Mouse (Mus musculus) retina, adult 2 months (tissue): ENCODE results near the gene Mycbpap.
A peak's percentile ranks its signal among the peaks of the same experiment; 100 is the strongest.

ENCODE experiments used
- DNase-seq: peaks from one replicate; pipeline ENCODE4 v3.0.0-alpha.2; 2012; ENCODE audit warnings: low read depth, low spot score

Gene Mycbpap

DNA sequence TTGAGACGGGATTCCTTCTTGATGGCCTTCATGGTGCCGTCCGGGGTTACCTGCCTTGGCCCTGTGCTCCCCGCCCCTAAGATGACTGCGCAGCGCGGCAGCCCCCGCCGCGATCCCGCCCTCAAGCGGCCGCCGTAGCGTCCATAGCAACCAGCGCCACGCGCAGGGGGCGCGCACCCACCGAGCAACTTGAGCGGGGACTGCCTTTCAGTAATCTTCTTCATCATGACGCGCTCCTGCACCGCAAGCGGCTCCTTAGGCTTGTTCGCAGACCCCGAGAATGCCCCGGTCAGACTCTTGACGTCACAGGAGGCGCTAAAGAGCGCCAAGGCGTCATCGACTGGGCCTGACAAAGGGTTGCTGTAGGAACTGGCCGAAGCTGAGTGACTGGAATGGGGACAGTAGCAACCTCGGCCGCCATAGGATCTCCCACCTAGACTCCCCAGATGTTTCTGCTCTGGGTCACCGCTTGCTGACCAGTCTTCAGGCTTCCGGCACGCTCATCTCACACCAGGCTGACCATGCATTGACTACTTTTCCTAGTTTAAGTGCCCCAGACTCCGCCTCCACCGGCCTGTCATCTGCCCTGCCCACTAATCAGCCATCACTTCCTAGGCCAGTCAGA lies at the start of gene Mycbpap:
Mycbpap (minus strand) TSS at position 524 of the 625 bp plus-strand sequence.
- no peak for DNase-seq

DNA sequence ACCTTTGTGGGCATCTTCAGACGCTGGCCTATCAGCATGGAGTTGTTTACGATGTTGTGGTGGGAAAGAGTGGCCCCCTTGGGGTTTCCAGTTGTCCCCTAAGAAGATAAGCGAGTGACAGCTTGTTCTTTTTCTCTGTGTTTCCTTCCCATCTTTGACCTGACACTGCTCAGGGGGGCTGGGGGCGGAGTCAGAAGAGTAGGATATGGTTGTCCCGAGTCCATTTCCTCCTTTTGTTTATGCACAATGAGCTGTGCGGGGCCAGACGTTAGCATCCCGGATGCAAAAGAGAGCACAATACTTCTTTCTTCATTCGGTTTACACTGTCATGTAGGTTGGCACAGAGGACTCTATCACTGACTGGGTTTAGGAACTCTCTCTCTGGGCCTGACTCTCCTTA lies 49.1 kb upstream of the Mycbpap start:
- DNase-seq: no peak

DNA sequence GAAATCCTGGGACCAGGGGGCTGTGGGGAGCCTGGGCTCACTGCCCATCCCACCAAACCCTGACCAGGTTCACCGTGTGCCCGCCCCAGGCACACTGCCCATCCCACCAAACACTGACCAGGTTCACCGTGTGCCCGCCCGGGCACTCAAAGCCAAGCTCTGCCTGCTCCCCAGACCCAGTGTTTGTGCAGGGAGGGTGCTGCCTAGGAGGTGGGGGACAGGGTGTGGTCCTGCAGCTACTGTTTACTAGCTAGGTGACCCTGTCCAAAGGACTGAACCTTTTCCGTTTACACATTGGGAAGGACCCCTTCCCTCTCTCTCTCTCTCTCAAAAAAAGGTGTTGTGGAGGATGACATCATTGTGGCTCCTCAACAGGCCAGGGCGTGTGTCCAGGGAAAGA lies 45.8 kb upstream of the Mycbpap start:
- DNase-seq: no peak

DNA sequence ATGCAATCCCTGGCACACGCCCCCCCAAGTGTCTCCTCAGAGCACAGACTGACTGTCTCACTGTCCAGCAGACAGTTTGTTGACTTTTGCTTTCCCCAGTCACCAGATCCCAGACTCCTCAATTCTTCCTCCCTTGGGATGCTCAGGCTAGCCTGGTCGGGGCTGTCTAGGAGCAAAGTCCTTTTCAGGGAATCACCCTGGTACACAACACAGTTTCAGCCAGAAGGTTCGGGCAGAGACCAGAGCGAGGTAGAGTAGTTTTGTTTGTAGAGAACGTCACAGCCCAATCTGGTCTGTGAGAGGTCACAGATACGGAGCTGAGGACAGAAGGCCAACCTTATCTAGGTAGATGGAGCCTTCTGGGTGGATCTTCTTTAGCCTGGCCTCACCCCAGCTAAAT lies 45.0 kb upstream of the Mycbpap start:
- no peak for DNase-seq

GRCm38 (mm10) chr11:94565151-94565479 lies 43.6 kb upstream of the Mycbpap start:
- DNase-seq: no peak

- no peak for DNase-seq
These were observed 43.1 kb upstream of the Mycbpap start, which contains the start of gene Chad for GRCm38 (mm10) chr11:94564437-94565150. TSS of gene Chad (plus strand) at chr11:94565047.

DNA sequence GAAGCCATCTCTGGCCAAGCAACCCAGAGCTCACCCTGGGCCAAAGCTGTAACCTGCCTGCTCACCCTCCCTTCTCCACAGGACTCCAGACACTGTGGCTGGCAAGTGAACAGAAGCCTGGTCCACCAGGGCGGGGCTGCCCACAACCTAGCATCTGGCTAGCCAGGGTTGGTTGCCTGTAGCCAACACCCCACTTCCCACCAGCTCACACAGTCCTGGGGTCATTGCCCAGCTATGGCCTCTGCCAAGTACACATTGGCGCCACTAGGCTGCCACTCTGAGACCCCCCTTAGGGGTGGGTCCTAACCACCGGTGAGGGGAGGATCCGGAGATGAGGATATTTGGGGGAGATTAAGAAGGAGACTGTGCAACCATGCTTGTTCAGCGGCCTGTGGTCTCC lies 42.3 kb upstream of the Mycbpap start:
- DNase-seq: no peak

- DNase-seq: no peak
These were observed 41.8 kb upstream of the Mycbpap start for GRCm38 (mm10) chr11:94563383-94563782.

DNA sequence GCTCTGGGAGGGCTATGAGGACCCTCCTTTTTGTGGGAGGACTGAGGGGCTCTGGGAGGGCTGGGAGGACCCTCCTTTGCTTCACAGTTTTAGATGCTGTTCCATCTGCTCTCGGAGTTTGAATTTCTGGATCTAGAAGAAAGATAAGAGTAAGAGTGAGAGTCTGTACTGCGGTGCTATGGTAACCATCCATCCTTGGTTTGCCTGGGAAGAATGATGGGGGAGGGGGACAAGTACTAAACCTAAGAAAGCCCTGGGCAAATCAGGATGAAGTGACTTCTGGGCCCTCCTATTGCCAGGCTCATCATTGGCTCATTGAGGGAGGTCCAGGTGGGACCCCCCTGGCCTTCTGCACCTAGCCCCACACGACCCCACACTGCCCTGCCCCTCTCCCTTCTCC lies 36.7 kb upstream of the Mycbpap start:
- DNase-seq: no peak

- DNase-seq: no peak
These were observed 28.9 kb upstream of the Mycbpap start for GRCm38 (mm10) chr11:94550442-94550744.

DNA sequence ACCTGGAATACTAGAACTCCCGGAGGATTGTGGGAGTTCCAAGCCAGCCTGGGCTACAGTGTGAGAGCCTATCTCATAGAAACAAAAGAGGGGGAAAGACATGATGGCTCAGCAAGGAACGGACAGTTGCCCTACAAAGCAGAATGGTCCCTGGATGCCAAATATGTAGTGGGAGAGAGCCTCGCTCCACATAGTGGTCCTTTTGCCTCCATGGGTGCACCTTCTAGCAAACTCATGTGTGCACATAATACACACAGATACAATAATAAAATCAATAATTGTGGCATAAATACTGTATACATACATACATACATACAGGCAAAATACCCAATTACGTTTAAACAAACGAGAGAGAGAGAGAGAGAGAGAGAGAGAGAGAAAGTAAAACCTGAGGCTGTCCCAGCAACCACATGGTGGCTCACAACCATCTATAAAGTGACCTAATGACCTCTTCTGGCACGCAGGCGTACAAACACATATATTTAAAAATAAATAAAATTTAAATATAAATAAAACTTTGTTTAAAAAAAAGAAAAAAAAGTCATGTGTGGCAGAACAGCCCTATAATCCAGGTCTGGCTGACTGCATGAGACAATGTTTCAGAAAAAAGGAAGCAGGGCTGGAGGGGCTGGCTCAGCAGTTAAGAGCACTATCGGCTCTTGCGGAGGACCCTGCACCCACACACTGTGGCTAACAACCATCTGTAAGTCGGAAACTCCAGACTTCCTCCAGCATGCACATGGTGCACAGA lies 28.3 kb upstream of the Mycbpap start:
- no peak for DNase-seq

DNA sequence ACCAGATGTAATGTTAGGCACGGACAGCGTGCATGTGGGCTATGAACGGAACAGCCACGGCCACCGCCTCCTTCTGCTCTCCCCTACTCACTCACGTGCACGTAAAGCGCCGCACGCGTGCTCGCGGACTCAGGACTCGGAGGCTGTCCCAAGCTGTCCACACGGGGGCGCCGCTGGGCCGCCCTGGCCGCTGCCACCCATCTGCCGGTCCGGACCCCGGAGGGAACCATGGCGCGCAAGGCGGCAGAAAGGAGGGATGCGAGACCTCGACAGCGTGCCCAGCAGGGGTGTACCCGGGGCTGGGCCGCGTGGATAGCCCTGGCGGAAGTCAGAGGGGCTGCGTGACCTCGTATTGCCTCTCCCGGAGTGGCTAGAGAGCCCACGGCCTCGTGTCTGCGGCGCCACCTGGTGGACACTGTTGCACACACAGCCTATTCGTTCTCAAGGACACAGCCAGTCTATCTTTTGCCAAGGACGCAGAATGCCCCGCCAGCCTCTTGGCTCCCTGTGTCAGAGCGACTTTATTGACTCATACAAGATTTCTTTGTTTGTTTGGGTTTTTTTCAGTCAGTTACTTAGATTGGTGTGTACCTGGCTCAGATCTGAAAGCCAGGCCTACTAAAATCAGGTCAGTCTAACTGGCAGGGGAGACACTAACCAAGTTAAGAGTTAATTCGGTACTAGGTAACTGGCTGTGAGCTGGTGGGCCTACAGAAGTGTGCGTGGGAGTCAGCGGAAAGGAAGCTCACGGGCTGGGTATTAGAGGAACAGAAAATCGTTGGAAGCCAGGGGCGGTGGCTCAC lies 27.5 kb upstream of the Mycbpap start, which contains the start of gene Rsad1:
Rsad1 (minus strand) TSS at position 368 of the 803 bp plus-strand sequence.
- DNase-seq: peak; percentile 85

GRCm38 (mm10) chr11:94548041-94548784 lies 26.7 kb upstream of the Mycbpap start:
- DNase-seq: no peak

GRCm38 (mm10) chr11:94547271-94547670 lies 25.7 kb upstream of the Mycbpap start:
- DNase-seq: no peak

DNA sequence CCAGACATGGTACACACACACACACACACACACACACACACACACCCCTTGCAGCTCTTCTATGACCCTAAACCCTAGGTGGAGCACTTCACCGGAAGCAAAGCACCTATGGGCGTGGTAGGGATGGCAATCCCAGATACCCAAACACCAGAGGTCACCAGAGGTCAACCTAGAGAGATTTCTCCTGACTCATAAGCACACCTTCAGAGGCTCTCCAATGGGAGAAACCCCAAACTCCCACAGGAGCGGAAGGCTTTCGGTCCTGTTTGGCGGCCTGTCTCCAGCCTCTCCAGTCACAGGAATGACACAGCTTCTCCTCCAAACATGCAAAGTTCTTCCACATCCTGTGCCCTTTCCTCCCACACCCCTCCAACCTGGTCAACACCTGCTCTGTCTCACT lies 24.8 kb upstream of the Mycbpap start:
- DNase-seq: no peak

DNA sequence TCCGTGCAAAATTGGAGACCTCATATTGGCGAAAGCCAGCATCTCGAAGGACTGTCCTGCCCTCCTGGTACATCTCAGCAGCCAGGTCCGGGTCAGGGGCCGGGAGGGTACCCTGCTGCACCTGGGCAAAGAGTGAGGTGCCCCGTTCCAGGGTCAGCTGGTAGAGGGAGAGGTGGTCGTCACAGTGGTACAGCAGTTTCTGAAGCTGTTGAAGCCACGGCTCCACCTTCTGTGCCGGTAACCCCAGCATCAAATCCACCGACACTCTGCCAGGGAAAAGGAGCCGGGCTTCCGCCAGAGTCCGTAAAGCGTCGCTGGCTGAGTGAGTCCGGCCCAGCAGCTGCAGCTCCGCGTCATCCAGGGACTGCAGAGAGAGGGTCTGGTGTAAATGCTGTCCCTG lies 22.9 kb upstream of the Mycbpap start:
- DNase-seq: no peak

GRCm38 (mm10) chr11:94543932-94544331 lies 22.4 kb upstream of the Mycbpap start:
- peak; percentile 50 for DNase-seq

- no peak for DNase-seq
These were observed 21.8 kb upstream of the Mycbpap start for GRCm38 (mm10) chr11:94543344-94543743.

DNA sequence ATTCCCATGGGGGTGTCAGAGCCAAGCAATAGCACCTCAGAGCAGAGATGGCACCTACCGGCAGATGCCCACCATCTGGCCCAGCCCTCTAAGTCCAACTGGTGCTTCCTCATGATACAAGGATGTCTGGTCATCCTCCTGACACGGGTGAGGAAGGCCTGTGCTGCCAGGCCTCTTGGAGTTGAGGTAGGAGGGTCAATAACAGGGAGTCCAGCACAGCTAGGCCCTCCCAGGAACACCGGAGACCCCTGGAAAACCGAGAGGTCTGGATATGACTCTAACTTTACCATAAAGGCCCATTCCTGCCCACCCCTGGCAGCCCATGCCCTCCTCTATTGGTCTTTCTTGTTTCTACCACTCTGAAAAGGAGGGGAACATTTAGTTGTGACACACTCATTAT lies 20.9 kb upstream of the Mycbpap start:
- no peak for DNase-seq

DNA sequence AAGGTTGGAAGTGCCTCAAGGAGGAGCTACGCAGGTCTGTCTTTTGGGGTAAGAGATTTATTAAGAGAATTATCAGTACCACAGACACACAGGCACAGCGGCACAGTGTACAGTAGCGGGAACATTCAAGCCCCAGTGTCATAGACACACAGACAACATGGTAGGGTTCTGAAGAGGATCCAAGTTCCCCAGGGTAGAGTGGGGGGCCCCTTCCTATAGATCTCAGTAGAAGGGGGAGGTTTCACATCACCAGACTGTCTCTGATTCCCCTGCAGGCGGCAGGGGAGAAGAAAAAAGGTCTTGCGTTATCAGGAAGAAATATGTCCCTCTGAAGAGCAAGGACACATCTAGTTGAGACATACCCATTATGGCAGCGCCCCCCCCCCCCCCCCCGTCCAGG lies 18.2 kb upstream of the Mycbpap start:
- no peak for DNase-seq

DNA sequence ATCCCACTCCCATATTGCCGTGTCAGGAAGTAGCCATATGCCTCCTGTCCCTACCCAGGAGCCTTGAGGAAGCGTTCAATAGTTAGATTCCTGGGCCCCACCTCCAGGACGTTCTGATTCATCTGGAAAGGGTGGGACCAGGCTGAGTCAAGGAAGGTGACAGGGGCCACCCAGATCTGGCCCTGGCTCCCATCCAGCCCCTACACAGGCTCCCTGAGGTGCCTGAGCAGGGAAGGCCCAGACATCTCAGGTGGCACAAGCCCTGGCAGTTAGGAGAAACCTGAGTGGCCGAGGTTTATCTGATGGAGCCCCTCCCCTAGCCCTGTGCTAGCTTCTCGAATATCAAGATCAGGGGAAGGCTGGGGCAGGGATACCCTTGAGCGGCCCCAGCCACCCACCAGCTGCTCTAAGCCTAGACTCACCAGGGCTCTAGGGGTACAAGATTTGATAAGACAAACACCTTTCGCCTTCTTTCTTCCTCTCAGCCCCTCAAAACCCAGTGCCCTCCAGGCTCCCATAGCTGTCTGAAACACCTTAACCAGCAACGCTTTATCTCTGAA lies 17.3 kb upstream of the Mycbpap start:
- no peak for DNase-seq
